Mouse (Mus musculus) embryonic facial prominence, embryonic 10.5 days (tissue): Measurements from ENCODE around the gene Fam117b. TPM values are rescaled to one million over a fixed set of nuclear protein-coding genes. Genes with fewer than 3 reads are reported as not detected.

Experiments
- DNase-seq: peaks from one replicate; pipeline ENCODE4 v3.0.0-alpha.2; 2017; ENCODE audit warnings: low spot score
- H3K27ac ChIP-seq: fragments of 300-500 bp; sonication (generic); replicated peaks from 2 replicates; pipeline ENCODE4 v1.5.1; 2016; ENCODE audit warnings: mild to moderate bottlenecking
- H3K27me3 ChIP-seq: fragments of 300-500 bp; sonication (generic); replicated peaks from 2 replicates; pipeline ENCODE4 v1.6.1; 2016; ENCODE audit warnings: low read depth, mild to moderate bottlenecking; ENCODE audit not compliant: poor library complexity, severe bottlenecking
- H3K36me3 ChIP-seq: fragments of 300-500 bp; sonication (generic); replicated peaks from 2 replicates; pipeline ENCODE4 v1.6.1; 2016; ENCODE audit warnings: mild to moderate bottlenecking, moderate library complexity
- H3K4me1 ChIP-seq: fragments of 300-500 bp; sonication (generic); 2 replicates; pipeline ENCODE4 v1.6.1; 2016
- H3K4me3 ChIP-seq: fragments of 300-500 bp; sonication (generic); 2 replicates; pipeline ENCODE4 v1.5.1; 2016; ENCODE audit warnings: mild to moderate bottlenecking, moderate library complexity
- H3K9me3 ChIP-seq: fragments of 300-500 bp; sonication (generic); 2 replicates; pipeline ENCODE4 v1.6.1; 2016; ENCODE audit warnings: mild to moderate bottlenecking
- WGBS: fragments of 180-500 bp; shearing (Covaris S2); methylation state at CpG from one replicate; pipeline ENCODE4 v1.1.7; 2016; 5-methylcytosine and 5-hydroxymethylcytosine counted together
- polyA plus RNA-seq: library from polyadenylated mRNA; unstranded; fragments of >200 nt; fragmentation: Nextera tagmentation; extraction: Ambion mirVana; gene quantifications from 2 replicates; pipeline ENCODE4 v1.2.1, GENCODE M21; 2016

Fam117b gene
- polyA plus RNA-seq, 1 experiment from 2014 or later = 11.5 TPM

GRCm38 (mm10) chr1:59947509-59947908, 34.7 kb downstream of the Fam117b start:
- H3K4me1 ChIP-seq = peaks cover 13% of the 10 kb centered on the region
- no peak overlapping the region for H3K27ac ChIP-seq
- DNase-seq = no peak
- H3K36me3 ChIP-seq = peaks cover 25% of the 10 kb centered on the region
- no peak overlapping the region for H3K4me3 ChIP-seq
- no peaks in the 10 kb centered on the region for H3K9me3 ChIP-seq
- WGBS = 100% methylated on average over 4 of the region's 4 CpGs
- H3K27me3 ChIP-seq = no peaks in the 10 kb centered on the region

DNA sequence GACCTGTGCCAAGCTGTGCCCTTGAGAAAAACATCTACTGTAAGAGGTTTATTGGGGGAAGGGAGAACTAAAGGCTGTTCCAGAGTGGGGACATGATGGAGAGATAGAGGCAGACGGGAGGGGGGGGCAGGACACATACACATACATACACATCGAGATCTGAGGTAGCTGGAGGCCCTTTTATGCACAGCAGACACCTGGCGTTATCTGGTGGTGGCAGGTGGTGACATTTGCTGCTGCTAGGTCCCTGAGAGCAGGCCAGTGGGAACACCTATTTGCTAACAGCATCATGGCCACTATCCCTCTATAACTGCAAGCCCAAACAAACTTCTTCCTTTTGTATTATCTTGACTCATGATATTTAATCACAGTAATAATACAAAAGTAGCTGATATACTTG, 44.4 kb downstream of the Fam117b start:
- no peaks in the 10 kb centered on the region for H3K4me1 ChIP-seq
- peaks cover 59% of the 10 kb centered on the region for H3K36me3 ChIP-seq
- no peak overlapping the region for H3K4me3 ChIP-seq
- H3K27ac ChIP-seq = no peak overlapping the region
- no peaks in the 10 kb centered on the region for H3K9me3 ChIP-seq
- no peak for DNase-seq
- 85% methylated on average over 3 of the region's 3 CpGs for WGBS
- no peaks in the 10 kb centered on the region for H3K27me3 ChIP-seq

DNA sequence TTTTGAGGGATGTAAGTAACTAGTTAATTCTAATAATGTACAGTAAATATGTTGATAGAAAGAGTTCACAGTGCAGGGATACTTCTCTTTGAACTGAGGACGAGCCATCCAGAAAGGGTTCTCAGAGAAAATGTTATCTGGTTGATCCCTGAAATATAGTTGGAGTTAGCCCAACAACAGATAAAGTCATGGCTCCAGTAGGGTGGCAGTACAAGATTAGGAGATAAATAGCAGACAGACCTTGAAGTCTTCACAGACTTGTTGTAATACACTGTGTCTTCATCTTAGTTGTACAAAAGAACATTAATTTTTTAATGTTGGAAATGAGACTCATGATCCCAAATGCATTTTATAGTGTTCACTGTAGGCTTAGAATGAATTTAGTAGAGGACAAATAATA, 47.1 kb downstream of the Fam117b start:
- no peaks in the 10 kb centered on the region for H3K9me3 ChIP-seq
- peaks cover 70% of the 10 kb centered on the region for H3K36me3 ChIP-seq
- H3K4me3 ChIP-seq = no peak overlapping the region
- no peak for DNase-seq
- no peak overlapping the region for H3K27ac ChIP-seq
- WGBS = 88% methylated on average over 1 of the region's 1 CpGs
- no peaks in the 10 kb centered on the region for H3K4me1 ChIP-seq
- no peaks in the 10 kb centered on the region for H3K27me3 ChIP-seq

DNA sequence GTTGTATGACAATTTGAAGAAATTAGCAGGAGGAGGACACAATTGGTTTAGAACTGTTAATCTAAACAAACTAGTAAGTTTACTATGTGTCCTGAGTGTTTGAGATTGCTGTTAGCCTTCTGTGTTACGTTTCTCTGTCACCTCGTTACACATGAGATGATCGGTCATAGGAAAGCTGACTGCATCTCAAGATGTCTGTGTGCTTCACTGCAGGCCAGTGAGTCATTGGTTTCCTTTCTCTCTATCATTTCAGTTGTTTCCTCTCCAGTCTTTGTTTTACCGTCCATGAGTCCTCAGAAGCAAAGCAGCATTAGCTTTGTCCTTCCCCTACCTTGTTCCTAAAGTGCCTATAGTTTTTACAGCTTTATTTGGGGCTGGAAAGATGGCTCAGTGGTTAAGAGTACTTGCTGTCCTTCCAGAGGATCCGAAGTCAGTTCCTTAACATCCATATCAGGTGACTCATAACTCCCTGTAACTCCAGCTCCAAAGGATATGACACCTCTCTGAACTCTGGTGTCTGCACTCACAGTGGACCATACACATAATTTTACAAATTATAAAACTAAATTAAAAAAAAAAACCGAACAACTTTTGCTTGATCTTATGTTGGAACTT, 53.5 kb downstream of the Fam117b start:
- no peak for DNase-seq
- peaks cover 70% of the 10 kb centered on the region for H3K36me3 ChIP-seq
- H3K27me3 ChIP-seq = no peaks in the 10 kb centered on the region
- H3K9me3 ChIP-seq = no peaks in the 10 kb centered on the region
- no peak overlapping the region for H3K4me3 ChIP-seq
- no peak overlapping the region for H3K27ac ChIP-seq
- 88% methylated on average over 6 of the region's 6 CpGs for WGBS
- H3K4me1 ChIP-seq = 0 out of 2 replicates have a peak, but pooled peaks cover 3% of the 10 kb centered on the region

- Histone ChIP-seq H3K9me3 (no peaks in the 10 kb centered on the region), H3K27me3 (no peaks in the 10 kb centered on the region), H3K36me3 (peaks cover 69% of the 10 kb centered on the region), H3K27ac (no peak overlapping the region), H3K4me1 (0 out of 2 replicates have a peak, but pooled peaks cover 3% of the 10 kb centered on the region), H3K4me3 (no peak overlapping the region)
- 84% methylated on average over 4 of the region's 4 CpGs for WGBS
- DNase-seq = no peak
These were observed 54.5 kb downstream of the Fam117b start for GRCm38 (mm10) chr1:59967291-59967690.

DNA sequence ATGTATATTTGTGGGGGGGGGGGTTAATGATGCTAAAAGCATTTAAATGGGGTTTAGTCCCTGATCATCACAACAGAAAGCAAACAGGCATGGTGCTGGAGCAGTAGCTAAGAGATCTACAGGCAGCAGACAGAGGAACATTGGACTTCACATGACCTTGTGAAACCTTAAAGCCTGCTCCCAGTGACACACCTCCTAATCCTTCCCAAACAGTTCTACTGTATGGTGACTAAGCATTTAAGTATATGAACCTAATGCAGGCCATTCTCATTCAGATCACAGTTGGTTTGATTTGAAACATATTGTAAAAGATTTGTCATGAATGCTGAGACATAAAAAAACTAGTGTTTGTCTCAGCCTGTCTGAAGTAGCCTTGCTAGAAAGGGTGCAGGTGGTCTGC, 73.8 kb downstream of the Fam117b start:
- Histone ChIP-seq H3K36me3 (peaks cover 69% of the 10 kb centered on the region), H3K4me3 (no peak overlapping the region)

DNA sequence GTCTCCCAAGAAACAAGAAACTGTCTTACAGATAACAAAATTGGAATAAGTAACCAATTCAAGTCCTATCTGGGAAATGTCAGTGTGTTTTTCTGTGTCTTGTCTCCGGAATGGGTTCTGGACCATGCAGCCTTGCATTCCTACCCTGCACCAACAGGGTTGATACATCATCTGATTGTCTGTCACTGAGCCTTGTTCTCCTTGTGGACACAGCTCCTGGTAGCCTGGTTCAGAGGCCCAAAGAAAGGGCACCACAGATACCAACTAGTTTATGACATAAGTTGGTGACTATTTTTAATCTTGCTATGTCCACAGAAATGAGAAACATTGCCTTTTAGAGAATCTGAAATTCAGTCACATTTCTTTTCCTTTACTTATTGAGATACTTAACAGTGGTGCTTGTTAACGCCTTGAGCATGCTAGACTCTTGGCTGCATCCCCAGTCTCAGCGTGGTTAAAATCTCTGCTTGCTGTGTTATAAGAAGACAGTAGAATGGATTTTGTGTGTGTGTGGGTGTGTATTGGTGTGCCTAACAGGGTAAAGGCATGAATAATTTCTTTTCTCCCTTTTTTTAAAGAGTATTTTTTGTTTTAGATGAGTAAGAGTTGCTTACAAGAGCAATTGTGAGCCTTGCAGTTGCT, 74.7 kb downstream of the Fam117b start:
- no peak for DNase-seq
- H3K36me3 ChIP-seq = peaks cover 69% of the 10 kb centered on the region
- no peaks in the 10 kb centered on the region for H3K9me3 ChIP-seq
- no peaks in the 10 kb centered on the region for H3K27me3 ChIP-seq
- H3K27ac ChIP-seq = no peak overlapping the region
- no peaks in the 10 kb centered on the region for H3K4me1 ChIP-seq
- H3K4me3 ChIP-seq = no peak overlapping the region
- 94% methylated on average over 3 of the region's 3 CpGs for WGBS

More for the DNA sequence above, 73.8 kb downstream of the Fam117b start:
- no peak for DNase-seq
- no peaks in the 10 kb centered on the region for H3K9me3 ChIP-seq
- no peaks in the 10 kb centered on the region for H3K4me1 ChIP-seq
- H3K27ac ChIP-seq = no peak overlapping the region
- no peaks in the 10 kb centered on the region for H3K27me3 ChIP-seq

DNA sequence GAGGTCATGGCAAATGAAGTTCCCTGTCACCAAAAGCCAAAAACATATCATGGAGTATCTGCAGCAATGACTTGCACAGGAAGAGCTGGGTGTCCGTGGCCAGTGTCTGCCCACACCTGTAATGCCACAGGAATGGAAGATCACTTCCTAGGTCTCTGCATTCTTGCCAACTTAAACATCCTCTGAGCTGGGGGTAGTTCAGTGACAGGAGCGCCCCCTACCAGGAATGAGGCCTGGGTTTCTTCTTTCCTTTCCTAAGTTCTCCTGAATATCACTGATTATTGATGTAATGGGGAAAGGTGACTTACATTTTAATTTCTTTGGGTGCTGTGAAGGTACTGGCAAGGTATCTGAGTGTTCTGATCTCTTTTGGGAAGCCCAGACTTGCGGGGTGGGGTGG, 82.8 kb downstream of the Fam117b start:
- Histone ChIP-seq H3K9me3 (no peaks in the 10 kb centered on the region), H3K27ac (no peak overlapping the region), H3K27me3 (no peaks in the 10 kb centered on the region), H3K36me3 (peaks cover 13% of the 10 kb centered on the region), H3K4me1 (no peaks in the 10 kb centered on the region), H3K4me3 (no peak overlapping the region)
- 49% methylated on average over 3 of the region's 3 CpGs for WGBS
- no peak for DNase-seq

DNA sequence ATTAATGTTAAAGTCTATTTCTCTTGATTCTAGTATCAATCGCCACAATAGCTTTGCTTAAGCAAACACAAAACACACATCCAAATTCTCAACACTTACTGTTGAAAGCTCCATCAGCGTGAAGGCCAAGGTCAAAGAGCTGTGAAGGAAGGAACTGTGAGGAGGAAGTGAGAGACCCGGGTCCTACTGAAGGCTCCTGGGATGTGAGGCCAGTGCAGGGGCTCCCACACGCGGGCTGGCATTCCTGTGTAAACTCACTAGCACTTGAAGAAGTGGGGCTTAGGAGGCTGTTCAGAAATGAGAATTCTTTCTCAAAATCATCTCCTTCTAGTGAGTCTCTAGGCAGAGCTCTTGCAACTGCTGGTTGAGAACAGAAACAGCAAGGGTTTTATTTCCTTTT, 84.5 kb downstream of the Fam117b start:
- H3K27ac ChIP-seq = no peak overlapping the region
- no peak overlapping the region for H3K4me3 ChIP-seq
- WGBS = 72% methylated on average over 5 of the region's 5 CpGs
- no peaks in the 10 kb centered on the region for H3K27me3 ChIP-seq
- H3K9me3 ChIP-seq = no peaks in the 10 kb centered on the region
- no peaks in the 10 kb centered on the region for H3K4me1 ChIP-seq
- H3K36me3 ChIP-seq = peaks cover 2% of the 10 kb centered on the region
- no peak for DNase-seq

DNA sequence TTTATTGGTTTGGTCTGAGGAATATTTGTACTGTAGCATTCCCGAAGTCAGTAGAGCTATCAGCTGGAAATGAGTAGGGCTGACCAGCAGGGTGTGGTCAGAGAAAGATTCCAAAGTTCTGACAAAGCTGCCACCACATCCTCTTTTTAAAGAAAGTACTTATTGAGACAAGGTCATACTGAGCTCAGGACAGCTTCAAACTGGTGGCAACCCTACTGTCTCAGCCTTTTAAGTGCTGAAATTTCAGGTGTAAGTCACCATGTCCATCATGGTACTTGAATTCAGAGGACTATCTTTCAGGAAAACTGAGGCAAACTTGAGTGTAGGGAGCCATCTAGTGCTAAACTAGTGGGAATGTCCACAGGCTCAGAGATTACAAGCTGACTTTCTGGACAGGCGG, 87.5 kb downstream of the Fam117b start:
- H3K36me3 ChIP-seq = no peaks in the 10 kb centered on the region
- no peaks in the 10 kb centered on the region for H3K27me3 ChIP-seq
- no peaks in the 10 kb centered on the region for H3K4me1 ChIP-seq
- no peak overlapping the region for H3K4me3 ChIP-seq
- 64% methylated on average over 2 of the region's 2 CpGs for WGBS
- no peak overlapping the region for H3K27ac ChIP-seq
- no peaks in the 10 kb centered on the region for H3K9me3 ChIP-seq
- no peak for DNase-seq

DNA sequence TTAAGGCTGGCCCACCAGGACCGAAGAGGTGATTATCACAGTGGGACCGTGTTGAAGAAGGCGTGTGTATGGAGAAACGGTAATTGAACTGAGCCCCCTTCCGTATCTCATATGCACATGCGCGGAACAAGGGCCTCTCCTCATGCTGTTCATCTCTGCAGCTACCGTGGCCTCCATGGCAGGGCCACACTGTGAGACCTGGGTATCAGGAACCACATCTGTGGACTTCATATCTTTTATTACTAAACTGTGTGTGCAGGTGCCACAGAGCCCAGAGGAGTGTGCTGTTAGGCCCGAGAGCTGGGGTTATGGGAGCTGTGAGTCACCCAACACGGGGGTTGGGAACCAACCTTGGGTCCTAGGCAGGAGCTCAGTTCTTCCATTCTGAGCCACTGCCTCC, 94.5 kb downstream of the Fam117b start:
- 89% methylated on average over 10 of the region's 10 CpGs for WGBS
- no peak for DNase-seq
- H3K27ac ChIP-seq = no peak overlapping the region
- H3K4me3 ChIP-seq = no peak overlapping the region
- H3K27me3 ChIP-seq = no peaks in the 10 kb centered on the region
- no peaks in the 10 kb centered on the region for H3K36me3 ChIP-seq
- H3K4me1 ChIP-seq = no peaks in the 10 kb centered on the region
- H3K9me3 ChIP-seq = no peaks in the 10 kb centered on the region

GRCm38 (mm10) chr1:60008743-60009142, 95.9 kb downstream of the Fam117b start:
- H3K4me3 ChIP-seq = no peak overlapping the region
- WGBS = 82% methylated on average over 2 of the region's 2 CpGs
- no peak overlapping the region for H3K27ac ChIP-seq
- H3K9me3 ChIP-seq = no peaks in the 10 kb centered on the region
- DNase-seq = no peak
- no peaks in the 10 kb centered on the region for H3K4me1 ChIP-seq
- H3K36me3 ChIP-seq = no peaks in the 10 kb centered on the region
- H3K27me3 ChIP-seq = no peaks in the 10 kb centered on the region

GRCm38 (mm10) chr1:60013779-60014178, 101.0 kb downstream of the Fam117b start:
- Histone ChIP-seq H3K27ac (no peak overlapping the region), H3K9me3 (no peaks in the 10 kb centered on the region), H3K27me3 (no peaks in the 10 kb centered on the region), H3K36me3 (no peaks in the 10 kb centered on the region), H3K4me1 (no peaks in the 10 kb centered on the region), H3K4me3 (no peak overlapping the region)
- 92% methylated on average over 10 of the region's 10 CpGs for WGBS
- DNase-seq = no peak
